Mouse (Mus musculus) right cerebral cortex, adult 18-20 months (tissue): ENCODE results near the gene Foxp1.

Experiments used
- DNase-seq: peaks from one replicate; pipeline ENCODE4 v3.0.0; 2022; ENCODE audit warnings: mixed read lengths

The Foxp1 gene

GRCm38 (mm10) chr6:98980001-98980400 lies 542.5 kb downstream of the Foxp1 start:
- DNase-seq = no peak

- DNase-seq = no peak
These were observed 544.7 kb downstream of the Foxp1 start for GRCm38 (mm10) chr6:98977806-98978205.

DNA sequence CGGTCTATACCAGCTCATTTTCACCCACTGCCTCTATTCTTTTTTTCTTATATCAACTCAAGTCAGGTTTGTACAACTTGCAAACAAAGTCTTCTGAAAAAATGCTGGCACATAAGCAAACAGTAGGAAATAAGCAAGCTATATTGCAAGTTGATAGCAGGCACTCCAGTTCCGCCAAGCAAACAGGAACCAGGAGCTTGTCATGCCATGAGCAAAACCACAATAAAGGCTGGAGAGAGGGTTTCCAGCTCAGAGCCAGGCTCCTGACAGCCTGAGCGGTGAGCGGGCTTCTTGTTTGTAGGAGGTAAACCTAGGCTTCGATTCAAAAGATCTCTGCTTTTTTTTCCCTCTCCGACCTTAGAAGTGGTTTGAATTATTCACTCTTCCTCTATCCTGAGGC lies 546.6 kb downstream of the Foxp1 start:
- no peak for DNase-seq

DNA sequence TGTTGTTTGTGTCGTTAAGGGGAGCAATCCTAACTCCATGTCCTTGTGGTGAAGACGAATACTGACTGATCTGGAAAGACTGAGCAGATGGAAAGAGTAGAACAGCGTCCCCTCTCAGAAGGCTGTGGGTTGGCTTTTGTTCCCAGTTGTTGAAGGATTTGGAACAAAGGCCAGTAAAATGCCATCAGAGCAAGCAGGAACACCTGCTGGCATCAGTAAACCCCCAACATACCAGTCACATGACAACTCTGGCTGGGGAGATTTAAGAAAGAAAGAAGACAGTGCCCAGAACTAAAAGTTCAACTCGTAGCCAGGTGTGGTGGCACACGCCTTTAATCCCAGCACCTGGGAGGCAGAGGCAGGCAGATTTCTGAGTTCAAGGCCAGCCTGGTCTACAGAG lies 549.1 kb downstream of the Foxp1 start:
- DNase-seq = no peak

DNA sequence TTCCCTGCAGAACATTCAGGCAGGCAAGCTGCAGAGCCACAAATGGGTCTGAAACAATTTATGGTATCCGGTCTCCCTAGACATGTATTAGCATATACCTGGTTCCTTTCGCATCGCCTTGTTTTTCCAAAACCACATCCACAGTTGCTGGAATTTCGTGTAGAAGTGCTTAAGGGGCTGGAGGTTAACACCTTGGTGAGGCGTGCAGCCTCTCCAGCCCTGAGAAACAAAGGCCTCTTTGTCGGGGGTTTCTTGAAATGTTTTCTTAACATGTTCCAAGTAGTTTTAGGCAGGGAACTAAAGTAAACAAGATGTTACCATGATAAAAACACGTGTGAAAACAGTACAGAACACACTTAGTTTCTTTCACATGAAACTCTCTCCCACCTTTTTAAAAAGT lies 550.1 kb downstream of the Foxp1 start:
- DNase-seq = no peak

DNA sequence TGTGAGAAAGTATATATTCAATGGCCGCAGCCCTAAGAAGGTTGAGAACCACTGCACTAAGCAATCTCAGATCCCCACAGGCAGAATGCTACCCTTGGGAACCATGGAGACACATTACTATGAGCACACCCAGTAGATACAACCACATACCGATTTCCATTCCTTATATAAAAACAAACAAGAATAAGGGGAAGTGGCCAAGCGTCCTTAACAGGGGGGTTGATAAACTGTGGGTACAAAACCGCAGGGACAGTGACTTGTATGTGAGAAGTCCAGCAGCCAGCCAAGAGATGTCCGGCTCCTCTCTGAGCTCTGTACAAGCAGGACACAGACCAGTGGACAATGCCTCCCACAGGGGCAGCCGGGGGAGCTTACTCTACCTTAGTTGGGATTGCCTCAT lies 563.2 kb downstream of the Foxp1 start:
- no peak for DNase-seq

DNA sequence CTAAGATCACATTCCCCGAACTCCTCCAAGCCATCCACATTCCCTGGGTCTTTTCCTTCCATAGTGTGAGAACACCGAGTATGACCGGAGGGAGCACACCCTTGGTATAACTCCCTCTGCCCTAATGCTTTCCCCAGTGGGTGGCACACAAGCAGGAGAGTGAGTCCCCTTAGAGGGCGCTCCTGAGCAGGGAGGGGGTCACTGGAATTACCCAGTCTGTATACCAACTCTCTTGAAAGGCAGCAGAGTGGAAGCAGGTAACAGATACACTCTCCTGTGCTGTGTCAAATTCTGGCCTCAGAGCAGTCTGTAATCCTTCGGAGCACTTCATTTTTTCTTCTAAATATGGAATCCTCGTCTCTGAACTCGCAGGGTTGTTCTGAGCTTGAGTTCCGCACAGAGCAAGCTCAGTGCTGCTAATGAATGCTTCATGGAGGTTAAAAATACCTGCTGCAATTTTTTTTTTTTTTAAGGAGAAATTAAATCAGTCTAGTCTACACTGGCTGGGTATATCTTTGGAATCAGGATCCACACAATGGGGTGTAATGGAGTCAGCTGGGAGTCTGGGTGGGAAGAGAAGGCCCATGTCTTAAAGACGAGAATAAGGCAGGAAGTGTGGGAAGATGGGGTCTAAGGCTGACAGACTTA lies 565.9 kb downstream of the Foxp1 start:
- no peak for DNase-seq

GRCm38 (mm10) chr6:98955706-98956105 lies 566.8 kb downstream of the Foxp1 start:
- no peak for DNase-seq

- no peak for DNase-seq
These were observed 568.1 kb downstream of the Foxp1 start for GRCm38 (mm10) chr6:98954439-98954838.

DNA sequence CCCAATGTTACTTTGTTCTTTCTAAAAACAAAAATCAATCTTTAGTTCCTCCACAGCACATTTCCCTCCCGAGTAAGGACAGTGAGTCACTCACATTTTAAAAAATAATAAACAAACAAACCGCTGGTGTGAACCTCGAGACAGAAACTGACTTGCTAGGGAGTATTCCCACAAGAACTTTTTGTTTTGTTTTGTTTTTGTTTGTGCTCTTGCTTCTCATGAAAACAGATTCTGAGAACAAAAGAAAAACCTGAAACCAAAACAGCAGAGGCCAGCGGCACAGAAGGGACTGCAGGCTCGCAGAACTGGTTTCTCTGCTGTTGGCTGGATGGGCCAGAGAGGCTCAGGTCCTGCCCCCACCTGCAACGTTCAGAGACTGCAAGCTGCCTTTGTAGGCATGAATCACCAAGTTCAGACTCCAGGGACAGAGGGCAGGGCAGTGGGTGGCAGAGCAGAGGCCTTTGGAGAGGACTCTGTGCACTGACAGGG lies 572.8 kb downstream of the Foxp1 start:
- no peak for DNase-seq

DNA sequence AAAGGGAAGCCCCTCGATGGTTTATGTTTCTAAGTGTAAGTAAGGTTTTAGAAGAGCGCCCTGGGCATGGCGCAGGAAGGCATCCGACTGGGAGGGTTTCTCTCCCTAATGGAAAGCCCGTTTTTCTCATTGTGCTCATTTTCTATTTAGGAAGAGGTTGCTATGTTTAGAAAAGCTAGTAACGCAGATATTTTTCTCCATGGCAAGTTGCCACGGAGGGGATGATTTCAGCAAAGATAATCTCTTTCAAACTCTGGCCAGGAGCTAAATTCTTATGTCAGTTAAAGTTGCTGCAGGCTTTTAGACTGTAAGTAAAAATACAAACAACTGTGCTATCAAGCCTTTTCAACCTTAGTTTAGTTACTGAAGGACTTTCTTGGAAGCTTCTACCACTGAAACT lies 573.2 kb downstream of the Foxp1 start:
- DNase-seq = no peak

GRCm38 (mm10) chr6:98948153-98949141 lies 574.1 kb downstream of the Foxp1 start:
- no peak for DNase-seq

GRCm38 (mm10) chr6:98947486-98948152 lies 574.9 kb downstream of the Foxp1 start:
- no peak for DNase-seq

DNA sequence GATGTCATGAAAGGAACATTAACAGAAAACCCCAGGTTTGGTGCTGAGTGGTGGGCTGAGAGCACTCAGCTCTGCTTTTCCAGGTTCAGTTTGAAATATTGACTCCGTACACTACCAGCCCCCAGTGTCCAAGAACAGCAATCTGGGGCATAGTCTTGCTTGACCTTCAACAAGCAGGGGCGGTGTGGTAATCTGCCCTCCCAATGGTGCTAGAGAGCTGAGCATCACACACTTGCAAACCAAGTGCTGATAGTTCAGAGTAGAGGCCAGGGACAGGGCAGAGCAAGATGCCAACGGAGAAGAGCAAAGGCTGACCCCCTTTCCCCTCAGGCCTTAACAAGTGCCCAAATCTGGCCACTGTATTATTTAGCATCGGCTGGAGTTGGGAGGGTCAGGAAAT lies 575.8 kb downstream of the Foxp1 start:
- DNase-seq = no peak

GRCm38 (mm10) chr6:98945496-98946412 lies 576.8 kb downstream of the Foxp1 start:
- DNase-seq = no peak

DNA sequence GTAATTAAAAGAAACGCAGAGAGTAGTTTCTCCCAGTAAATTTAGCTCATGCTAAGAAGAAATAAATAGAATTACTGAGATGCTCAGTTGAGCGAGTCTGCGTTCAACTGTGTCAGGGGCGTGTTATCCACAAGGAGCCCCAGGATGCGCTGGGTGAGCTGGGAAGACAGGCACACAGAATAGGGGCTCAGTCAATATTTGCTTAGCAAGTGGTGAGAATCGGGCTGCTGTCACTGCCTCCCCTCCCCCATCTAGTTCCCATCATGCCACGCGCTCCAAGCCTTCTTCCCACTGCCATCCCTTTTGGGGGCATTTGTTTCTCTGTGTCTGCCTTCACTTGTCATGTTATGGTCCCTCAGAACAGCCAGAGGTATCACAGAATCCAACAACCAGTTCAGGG lies 584.2 kb downstream of the Foxp1 start:
- DNase-seq = no peak

- no peak for DNase-seq
These were observed 585.0 kb downstream of the Foxp1 start for GRCm38 (mm10) chr6:98937513-98937912.

GRCm38 (mm10) chr6:98936377-98936776 lies 586.1 kb downstream of the Foxp1 start:
- DNase-seq = no peak

GRCm38 (mm10) chr6:98935169-98935568 lies 587.4 kb downstream of the Foxp1 start:
- DNase-seq = no peak

DNA sequence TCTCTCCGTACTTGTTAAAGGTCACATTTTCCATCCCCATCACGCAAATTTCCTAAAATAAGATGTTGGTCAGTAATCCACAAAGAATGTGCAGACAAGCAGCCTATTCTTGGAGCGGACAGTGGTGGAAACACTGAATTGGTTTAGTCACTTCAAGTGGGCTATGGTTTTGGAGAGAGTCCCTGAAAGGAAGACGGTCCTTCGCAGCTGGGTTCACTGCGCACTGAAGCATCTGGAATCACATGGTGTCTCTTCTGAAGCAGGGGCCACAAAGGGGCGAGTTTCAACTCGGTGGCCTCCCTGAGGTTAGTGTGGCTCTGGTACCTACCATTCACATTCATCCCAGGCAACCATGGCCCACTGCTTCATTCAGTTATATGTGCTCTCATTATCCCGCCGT lies 588.1 kb downstream of the Foxp1 start:
- DNase-seq = no peak

DNA sequence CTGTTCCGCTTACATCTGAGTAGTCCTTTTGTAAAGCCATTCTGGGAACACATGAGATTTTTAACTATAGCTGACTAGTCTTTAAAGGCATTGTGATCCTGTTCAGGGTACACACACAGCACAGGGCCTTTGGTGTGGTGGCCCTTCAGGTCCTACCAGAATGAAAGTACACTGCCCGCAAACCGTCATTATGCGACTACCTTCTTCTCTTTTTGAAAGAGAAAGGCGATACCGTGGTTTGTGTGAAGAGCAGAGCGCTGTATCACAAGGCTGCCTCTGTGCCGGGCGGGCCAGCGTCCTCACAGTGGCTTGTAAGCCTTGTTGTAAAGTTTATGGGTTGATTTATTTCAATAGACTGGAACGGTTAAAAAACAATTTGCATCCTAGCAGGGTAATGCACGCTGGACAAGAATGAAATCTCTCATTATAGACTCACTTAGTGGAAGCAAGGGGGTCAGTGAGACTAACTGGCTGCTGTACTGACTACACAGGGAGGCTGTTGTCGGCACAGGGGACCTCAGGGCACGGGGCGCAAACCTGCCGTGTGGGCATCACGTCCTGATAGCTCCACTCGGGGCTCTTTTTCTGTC lies 589.3 kb downstream of the Foxp1 start:
- DNase-seq = no peak
